Mouse (Mus musculus) heart, postnatal 0 days (tissue): ENCODE data around the gene Hoxd4. TPM values are rescaled to one million over a fixed set of nuclear protein-coding genes. Genes with fewer than 3 reads are reported as not detected.

Experiments
- ATAC-seq: fragments of 200-750 bp; cut with Nextera tagmentation; 2 replicates; pipeline ENCODE4 v1.8.0; 2017; ENCODE audit warnings: low read depth, moderate number of reproducible peaks, moderate library complexity; ENCODE audit not compliant: insufficient read depth
- DNase-seq: peaks from one replicate; pipeline ENCODE4 v3.0.0-alpha.2; 2016; ENCODE audit warnings: low spot score
- H3K27ac ChIP-seq: fragments of 300-500 bp; sonication (generic); 2 replicates; pipeline ENCODE4 v1.5.1; 2014; ENCODE audit warnings: low read depth, mild to moderate bottlenecking
- H3K27me3 ChIP-seq: fragments of 300-500 bp; sonication (generic); 2 replicates; pipeline ENCODE4 v1.6.1; 2014; ENCODE audit warnings: low read length, mixed read lengths; ENCODE audit not compliant: control insufficient read depth, insufficient read depth
- H3K36me3 ChIP-seq: fragments of 300-500 bp; sonication (generic); replicated peaks from 2 replicates; pipeline ENCODE4 v1.6.1; 2014; ENCODE audit warnings: low read length, mixed read lengths; ENCODE audit not compliant: control insufficient read depth, insufficient read depth
- H3K4me1 ChIP-seq: fragments of 300-500 bp; sonication (generic); 2 replicates; pipeline ENCODE4 v1.6.1; 2014; ENCODE audit warnings: antibody characterized with exemption; ENCODE audit not compliant: control insufficient read depth, insufficient read depth
- H3K4me2 ChIP-seq: fragments of 300-500 bp; sonication (generic); 2 replicates; pipeline ENCODE4 v1.6.1; 2014; ENCODE audit warnings: low read depth, mild to moderate bottlenecking, low read length, moderate library complexity
- H3K4me3 ChIP-seq: fragments of 300-500 bp; sonication (generic); 2 replicates; pipeline ENCODE4 v1.5.1; 2014; ENCODE audit warnings: low read depth, low read length
- H3K9ac ChIP-seq: fragments of 300-500 bp; sonication (generic); replicated peaks from 2 replicates; pipeline ENCODE4 v1.6.1; 2014; ENCODE audit warnings: low read depth, low read length, mixed read lengths
- H3K9me3 ChIP-seq: fragments of 300-500 bp; sonication (generic); replicated peaks from 2 replicates; pipeline ENCODE4 v1.6.1; 2016; ENCODE audit warnings: low read length; ENCODE audit not compliant: control insufficient read depth
- CTCF ChIP-seq: IDR thresholded peaks from 2 replicates; pipeline ENCODE4 v1.5.1; 2016; ENCODE audit warnings: antibody characterized with exemption, control low read depth, low read depth
- EP300 ChIP-seq: IDR thresholded peaks from 2 replicates; pipeline ENCODE4 v1.6.1; 2016; ENCODE audit warnings: antibody characterized with exemption, low read depth
- WGBS: fragments of 180-500 bp; shearing (Covaris S2); extraction: QIAGEN DNeasy Blood & Tissue Kit; methylation state at CpG from one replicate; pipeline ENCODE4 v1.1.7; 2014; 5-methylcytosine and 5-hydroxymethylcytosine counted together
- polyA plus RNA-seq: library from polyadenylated mRNA; unstranded; fragments of >200 nt; fragmentation: Nextera tagmentation; extraction: Ambion mirVana; gene quantifications from 2 replicates; pipeline ENCODE4 v1.2.1, GENCODE M21; 2015
- total RNA-seq: library from RNA; depleted of rRNA; stranded (reverse); fragments of >200 nt; gene quantifications from 2 replicates; pipeline ENCODE4 v1.2.3, GENCODE M21; 2014; ENCODE audit warnings: low replicate concordance

The Hoxd4 gene
- total and polyA plus RNA-seq, 2 experiments from 2014 or later: 0.05 TPM; not detected in 1

GRCm38 (mm10) chr2:74708676-74709075 is 3.1 kb upstream of the Hoxd4 start:
- Histone ChIP-seq H3K4me1 (peaks cover 6% of the 10 kb centered on the region; the same call in 1 of the 2 replicates), H3K4me2 (no peak overlapping the region), H3K27me3 (peaks cover 99% of the 10 kb centered on the region), H3K36me3 (no peaks in the 10 kb centered on the region), H3K9ac (no peak overlapping the region), H3K9me3 (no peaks in the 10 kb centered on the region), H3K4me3 (no peak overlapping the region), H3K27ac (no peak overlapping the region)
- ATAC-seq (no peak), DNase-seq (no peak)
- WGBS: 16% methylated on average over 4 of the region's 4 CpGs
- TF ChIP-seq EP300 (no peak), CTCF (no peak)

GRCm38 (mm10) chr2:74709465-74710419 is 2.0 kb upstream of the Hoxd4 start:
- WGBS: 11% methylated on average over 5 of the region's 5 CpGs
- TF ChIP-seq CTCF: no peak
- no peak for TF ChIP-seq EP300
- H3K36me3 ChIP-seq: no peaks in the 10 kb centered on the region
- DNase-seq (no peak), ATAC-seq (no peak)
- H3K4me2 ChIP-seq: no peak overlapping the region
- H3K27ac ChIP-seq: no peak overlapping the region
- H3K4me1 ChIP-seq: peaks cover 6% of the 10 kb centered on the region; the same call in 1 of the 2 replicates
- H3K4me3 ChIP-seq: no peak overlapping the region
- H3K27me3 ChIP-seq: peaks cover 99% of the 10 kb centered on the region
- no peak overlapping the region for H3K9ac ChIP-seq
- no peaks in the 10 kb centered on the region for H3K9me3 ChIP-seq

- Histone ChIP-seq H3K9ac (no peak overlapping the region), H3K27ac (no peak overlapping the region), H3K4me2 (no peak overlapping the region), H3K27me3 (peaks cover 99% of the 10 kb centered on the region), H3K4me1 (peaks cover 6% of the 10 kb centered on the region; the same call in 1 of the 2 replicates), H3K4me3 (no peak overlapping the region; the same call in 1 of the 2 replicates), H3K9me3 (no peaks in the 10 kb centered on the region), H3K36me3 (no peaks in the 10 kb centered on the region)
- TF ChIP-seq EP300: no peak
- DNase-seq (no peak), ATAC-seq (no peak)
- WGBS: under 1% methylated on average over 16 of the region's 16 CpGs
Observed at GRCm38 (mm10) chr2:74710929-74711543, 693 bp upstream of the Hoxd4 start.

GRCm38 (mm10) chr2:74713239-74714150 is 1.8 kb downstream of the Hoxd4 start:
- Histone ChIP-seq H3K4me1 (peaks cover 6% of the 10 kb centered on the region; the same call in 1 of the 2 replicates), H3K27me3 (peaks cover 98% of the 10 kb centered on the region), H3K9me3 (no peaks in the 10 kb centered on the region), H3K27ac (no peak overlapping the region), H3K36me3 (no peaks in the 10 kb centered on the region), H3K4me2 (no peak overlapping the region), H3K4me3 (no peak overlapping the region), H3K9ac (no peak overlapping the region)
- no peak for ATAC-seq
- DNase-seq: no peak
- TF ChIP-seq CTCF: no peak
- TF ChIP-seq EP300: no peak
- 11% methylated on average over 19 of the region's 19 CpGs for WGBS
